Mouse (Mus musculus): ENCODE measurements around the gene Trp53bp1. TPM values are rescaled to one million over a fixed set of nuclear protein-coding genes. Genes with fewer than 3 reads are reported as not detected.
A peak's percentile ranks its signal among the peaks of the same experiment; 100 is the strongest.

The Trp53bp1 gene
- polyA plus RNA-seq, 1 experiment from 2014 or later = 165 TPM

DNA sequence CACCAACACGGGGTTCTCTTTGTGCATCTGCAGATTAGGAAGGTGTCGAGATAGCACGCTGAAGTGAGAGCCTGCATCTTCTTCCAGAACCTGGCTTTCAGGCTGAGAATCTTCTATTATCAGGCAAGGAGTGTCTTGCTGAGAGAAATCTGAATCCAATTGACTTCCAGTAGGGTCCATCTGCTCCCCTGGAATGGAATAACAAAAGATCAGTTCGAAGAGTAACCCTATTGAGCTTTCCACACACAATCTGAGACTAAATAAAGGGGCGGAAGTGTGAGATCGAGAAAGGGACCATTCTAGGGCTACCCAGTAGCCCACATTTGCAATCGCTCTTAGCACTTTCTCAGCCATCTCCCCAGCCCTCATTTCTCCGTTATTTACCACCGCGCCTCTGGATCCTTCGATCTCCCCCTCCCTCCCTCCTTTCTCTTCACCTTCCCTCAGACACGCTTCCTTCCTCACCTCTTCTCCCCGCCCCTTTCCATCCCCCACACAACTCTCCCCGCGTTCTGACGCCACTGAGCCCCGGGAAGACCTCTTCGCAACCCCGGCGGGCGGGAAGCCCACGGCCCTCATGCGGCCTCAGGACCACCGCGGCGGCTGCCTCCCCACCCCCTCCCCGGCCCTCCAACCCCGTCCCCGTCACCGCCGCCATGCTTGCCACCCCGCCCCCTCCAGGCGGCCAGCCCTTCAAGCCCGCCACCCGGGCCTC, 529 bp downstream of the Trp53bp1 start:
- Histone ChIP-seq H3K36me3 (replicated peaks; ENCODE audit: control insufficient read depth, insufficient read depth) (peaks cover 37% of the 10 kb centered on the region), H3K9me3 (ENCODE audit: control insufficient read depth, low read length) (no peaks in the 10 kb centered on the region), H3K4me1 (replicated peaks; ENCODE audit: control insufficient read depth, insufficient read depth, low read length) (peaks cover 34% of the 10 kb centered on the region), H3K4me3 (replicated peaks; ENCODE audit: low read length) (peak overlapping the region; percentile 84), H3K4me2 (replicated peaks) (peak overlapping the region; percentile 64), H3K27ac (peak overlapping the region; percentile 98), H3K9ac (peak overlapping the region; percentile 91), H3K27me3 (ENCODE audit: control insufficient read depth, insufficient read depth, low read length) (no peaks in the 10 kb centered on the region)
- DNase-seq (ENCODE audit: low spot score) (peak; percentile 69), ATAC-seq (ENCODE audit: low FRiP score) (peak; percentile 88)
- WGBS = 1% methylated on average over 35 of the region's 35 CpGs

DNA sequence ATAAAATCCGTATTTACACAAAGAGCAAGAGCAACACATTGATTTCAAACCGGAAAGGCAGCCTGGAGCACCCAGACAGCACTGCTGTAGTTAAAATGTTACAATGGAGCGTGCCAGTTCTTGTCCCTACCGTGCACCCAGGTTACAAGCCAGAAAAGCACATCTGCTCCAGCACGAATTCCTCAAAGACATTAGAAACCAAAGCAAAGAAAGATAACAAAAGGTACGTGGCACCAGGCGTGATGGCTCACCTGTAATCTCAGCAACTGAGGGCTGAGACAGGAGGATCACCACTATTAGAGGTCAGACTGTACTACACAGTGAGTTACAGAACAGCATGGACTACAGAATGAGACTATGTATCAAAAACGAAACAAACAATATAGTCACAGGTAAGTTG, 2.8 kb downstream of the Trp53bp1 start:
- DNase-seq (ENCODE audit: low spot score) = no peak
- Histone ChIP-seq H3K9ac (no peak overlapping the region), H3K36me3 (replicated peaks; ENCODE audit: control insufficient read depth, insufficient read depth) (peaks cover 51% of the 10 kb centered on the region), H3K4me3 (replicated peaks; ENCODE audit: low read length) (no peak overlapping the region), H3K4me2 (replicated peaks) (peak overlapping the region; percentile 64; the same call in 1 of the 2 replicates), H3K9me3 (ENCODE audit: control insufficient read depth, low read length) (no peaks in the 10 kb centered on the region), H3K4me1 (replicated peaks; ENCODE audit: control insufficient read depth, insufficient read depth, low read length) (peaks cover 34% of the 10 kb centered on the region), H3K27ac (no peak overlapping the region), H3K27me3 (ENCODE audit: control insufficient read depth, insufficient read depth, low read length) (no peaks in the 10 kb centered on the region)
- ATAC-seq (ENCODE audit: low FRiP score) = no peak
- 71% methylated on average over 8 of the region's 8 CpGs for WGBS

GRCm38 (mm10) chr2:121249758-121250157, 21.4 kb downstream of the Trp53bp1 start:
- 88% methylated on average over 2 of the region's 2 CpGs for WGBS
- ATAC-seq (ENCODE audit: low FRiP score) (no peak), DNase-seq (ENCODE audit: low spot score) (no peak)
- Histone ChIP-seq H3K27ac (no peak overlapping the region), H3K4me1 (replicated peaks; ENCODE audit: control insufficient read depth, insufficient read depth, low read length) (no peaks in the 10 kb centered on the region), H3K4me2 (replicated peaks) (no peak overlapping the region), H3K36me3 (replicated peaks; ENCODE audit: control insufficient read depth, insufficient read depth) (peaks cover 97% of the 10 kb centered on the region), H3K9me3 (ENCODE audit: control insufficient read depth, low read length) (no peaks in the 10 kb centered on the region), H3K4me3 (replicated peaks; ENCODE audit: low read length) (no peak overlapping the region), H3K27me3 (ENCODE audit: control insufficient read depth, insufficient read depth, low read length) (no peaks in the 10 kb centered on the region), H3K9ac (no peak overlapping the region)

- H3K9ac ChIP-seq = no peak overlapping the region
- DNase-seq (ENCODE audit: low spot score) (no peak), ATAC-seq (ENCODE audit: low FRiP score) (no peak)
- H3K4me3 ChIP-seq (replicated peaks; ENCODE audit: low read length) = no peak overlapping the region
- no peak overlapping the region for H3K27ac ChIP-seq
- H3K4me1 ChIP-seq (replicated peaks; ENCODE audit: control insufficient read depth, insufficient read depth, low read length) = no peaks in the 10 kb centered on the region
- no peaks in the 10 kb centered on the region for H3K27me3 ChIP-seq (ENCODE audit: control insufficient read depth, insufficient read depth, low read length)
- no peak overlapping the region for H3K4me2 ChIP-seq (replicated peaks)
- no peaks in the 10 kb centered on the region for H3K9me3 ChIP-seq (ENCODE audit: control insufficient read depth, low read length)
- 90% methylated on average over 5 of the region's 5 CpGs for WGBS
- H3K36me3 ChIP-seq (replicated peaks; ENCODE audit: control insufficient read depth, insufficient read depth) = peaks cover 90% of the 10 kb centered on the region
Observed at GRCm38 (mm10) chr2:121244099-121244498, 27.1 kb downstream of the Trp53bp1 start.

DNA sequence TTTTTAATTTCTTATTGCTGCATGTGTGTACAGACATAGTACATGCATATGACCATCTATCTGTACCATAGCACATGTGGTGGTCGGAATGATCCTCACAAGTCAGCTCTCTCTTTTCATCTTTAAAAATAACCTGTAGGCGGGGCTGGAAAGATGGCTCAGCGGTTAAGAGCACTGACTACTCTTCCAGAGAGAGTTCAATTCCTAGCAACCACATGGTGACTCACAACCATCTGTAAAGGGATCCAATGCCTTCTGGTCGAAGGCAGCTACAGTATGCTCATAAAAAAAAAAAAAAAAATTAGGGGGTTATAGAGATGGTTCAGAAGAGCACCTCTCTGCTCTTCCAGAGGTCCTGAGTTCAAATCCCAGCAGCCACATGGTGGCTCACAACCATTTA, 31.8 kb downstream of the Trp53bp1 start:
- H3K4me3 ChIP-seq (replicated peaks; ENCODE audit: low read length) = no peak overlapping the region
- no peaks in the 10 kb centered on the region for H3K9me3 ChIP-seq (ENCODE audit: control insufficient read depth, low read length)
- H3K4me1 ChIP-seq (replicated peaks; ENCODE audit: control insufficient read depth, insufficient read depth, low read length) = no peaks in the 10 kb centered on the region
- no peak for ATAC-seq (ENCODE audit: low FRiP score)
- no peaks in the 10 kb centered on the region for H3K27me3 ChIP-seq (ENCODE audit: control insufficient read depth, insufficient read depth, low read length)
- no peak overlapping the region for H3K4me2 ChIP-seq (replicated peaks)
- no peak for DNase-seq (ENCODE audit: low spot score)
- peaks cover 90% of the 10 kb centered on the region for H3K36me3 ChIP-seq (replicated peaks; ENCODE audit: control insufficient read depth, insufficient read depth)
- 92% methylated on average over 4 of the region's 4 CpGs for WGBS
- no peak overlapping the region for H3K9ac ChIP-seq
- H3K27ac ChIP-seq = no peak overlapping the region

GRCm38 (mm10) chr2:121235460-121236072, 35.6 kb downstream of the Trp53bp1 start:
- 92% methylated on average over 8 of the region's 8 CpGs for WGBS
- peaks cover 89% of the 10 kb centered on the region for H3K36me3 ChIP-seq (replicated peaks; ENCODE audit: control insufficient read depth, insufficient read depth)

GRCm38 (mm10) chr2:121228135-121228534, 43.1 kb downstream of the Trp53bp1 start:
- Histone ChIP-seq H3K9ac (no peak overlapping the region), H3K36me3 (replicated peaks; ENCODE audit: control insufficient read depth, insufficient read depth) (peaks cover 94% of the 10 kb centered on the region), H3K27me3 (ENCODE audit: control insufficient read depth, insufficient read depth, low read length) (no peaks in the 10 kb centered on the region), H3K4me1 (replicated peaks; ENCODE audit: control insufficient read depth, insufficient read depth, low read length) (no peaks in the 10 kb centered on the region), H3K9me3 (ENCODE audit: control insufficient read depth, low read length) (no peaks in the 10 kb centered on the region), H3K27ac (no peak overlapping the region), H3K4me3 (replicated peaks; ENCODE audit: low read length) (no peak overlapping the region), H3K4me2 (replicated peaks) (no peak overlapping the region)
- DNase-seq (ENCODE audit: low spot score) (no peak), ATAC-seq (ENCODE audit: low FRiP score) (no peak)
- 93% methylated on average over 4 of the region's 4 CpGs for WGBS

More at GRCm38 (mm10) chr2:121235460-121236072, 35.6 kb downstream of the Trp53bp1 start:
- Histone ChIP-seq H3K9ac (no peak overlapping the region), H3K4me1 (replicated peaks; ENCODE audit: control insufficient read depth, insufficient read depth, low read length) (no peaks in the 10 kb centered on the region), H3K4me2 (replicated peaks) (no peak overlapping the region), H3K27me3 (ENCODE audit: control insufficient read depth, insufficient read depth, low read length) (no peaks in the 10 kb centered on the region), H3K9me3 (ENCODE audit: control insufficient read depth, low read length) (no peaks in the 10 kb centered on the region), H3K4me3 (replicated peaks; ENCODE audit: low read length) (no peak overlapping the region), H3K27ac (no peak overlapping the region)
- ATAC-seq (ENCODE audit: low FRiP score) (no peak), DNase-seq (ENCODE audit: low spot score) (no peak)

DNA sequence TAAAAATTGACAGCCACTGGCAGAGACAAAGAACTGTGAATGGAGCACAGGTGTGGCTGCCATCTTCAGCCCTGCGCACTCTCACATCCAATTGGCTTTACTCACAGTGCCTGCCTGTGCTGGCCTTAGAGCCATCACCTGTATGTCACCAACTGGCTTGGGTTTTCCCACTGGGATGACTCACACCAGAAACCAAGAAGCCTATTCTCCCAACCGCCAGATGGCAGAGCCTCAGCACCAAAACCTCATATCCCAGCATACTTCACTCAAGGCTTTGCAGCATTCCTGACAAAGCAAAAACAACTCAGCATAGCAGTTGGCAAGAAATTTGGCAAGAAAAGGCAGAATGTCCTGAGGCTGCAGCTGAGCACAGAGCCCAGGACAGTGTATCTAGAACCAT, 48.2 kb downstream of the Trp53bp1 start:
- no peak overlapping the region for H3K4me3 ChIP-seq (replicated peaks; ENCODE audit: low read length)
- no peak overlapping the region for H3K4me2 ChIP-seq (replicated peaks)
- peaks cover 93% of the 10 kb centered on the region for H3K36me3 ChIP-seq (replicated peaks; ENCODE audit: control insufficient read depth, insufficient read depth)
- H3K27me3 ChIP-seq (ENCODE audit: control insufficient read depth, insufficient read depth, low read length) = no peaks in the 10 kb centered on the region
- no peak for ATAC-seq (ENCODE audit: low FRiP score)
- no peaks in the 10 kb centered on the region for H3K4me1 ChIP-seq (replicated peaks; ENCODE audit: control insufficient read depth, insufficient read depth, low read length)
- 76% methylated on average over 2 of the region's 2 CpGs for WGBS
- H3K9me3 ChIP-seq (ENCODE audit: control insufficient read depth, low read length) = no peaks in the 10 kb centered on the region
- DNase-seq (ENCODE audit: low spot score) = no peak
- H3K27ac ChIP-seq = no peak overlapping the region; the same call in 1 of the 2 replicates
- H3K9ac ChIP-seq = no peak overlapping the region

DNA sequence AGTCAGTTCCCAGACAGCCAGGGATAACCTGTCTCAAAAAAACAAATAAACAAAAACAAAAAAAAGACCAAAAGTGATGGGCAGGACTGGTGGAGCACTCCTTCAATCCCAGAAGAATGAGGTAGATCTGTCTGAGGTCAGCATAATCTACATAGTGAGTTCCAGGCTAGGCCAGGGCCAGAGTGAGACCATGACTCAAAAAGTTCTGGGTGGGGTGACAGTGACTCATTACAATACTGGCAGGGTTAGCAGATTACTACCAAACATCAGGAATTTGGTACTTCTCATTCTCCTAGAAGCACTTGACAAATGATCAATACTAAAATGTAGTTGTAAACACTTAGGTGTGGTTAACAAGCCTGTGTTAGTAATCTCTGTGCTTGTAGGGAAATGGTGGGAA, 51.2 kb downstream of the Trp53bp1 start:
- no peak overlapping the region for H3K4me3 ChIP-seq (replicated peaks; ENCODE audit: low read length)
- DNase-seq (ENCODE audit: low spot score) = no peak

More for the DNA sequence above, 51.2 kb downstream of the Trp53bp1 start:
- ATAC-seq (ENCODE audit: low FRiP score) = no peak
- Histone ChIP-seq H3K4me2 (replicated peaks) (no peak overlapping the region), H3K36me3 (replicated peaks; ENCODE audit: control insufficient read depth, insufficient read depth) (peaks cover 93% of the 10 kb centered on the region), H3K4me1 (replicated peaks; ENCODE audit: control insufficient read depth, insufficient read depth, low read length) (no peaks in the 10 kb centered on the region), H3K9me3 (ENCODE audit: control insufficient read depth, low read length) (no peaks in the 10 kb centered on the region), H3K9ac (no peak overlapping the region), H3K27ac (no peak overlapping the region), H3K27me3 (ENCODE audit: control insufficient read depth, insufficient read depth, low read length) (no peaks in the 10 kb centered on the region)

Measured in hindbrain, embryonic 14.5 days (tissue).